21 mouse cellular contexts compared by ENCODE assay signal in genomic region chr5:52230466-52230865, GRCm38 (mm10). TPM values are rescaled to one million over a fixed set of nuclear protein-coding genes. Genes with fewer than 3 reads are reported as not detected.
A peak's percentile ranks its signal among the peaks of the same experiment; 100 is the strongest.
DNase-seq lines count a peak whose midpoint lies in the region; ATAC-seq lines count a peak whose summit lies in the region.
"Had no signal": no experiment of that assay in that cellular context is flagged by ENCODE, and none has a peak within 500 bp of the region (broad histone marks: within the 10 kb centered on the region; RNA-seq: fewer than 3 reads in every experiment).

No protein-coding gene starts in this region.

- H3K36me3 ChIP-seq in kidney, embryonic 16.5 days (ENCODE audit: insufficient read depth, low read length), result no peaks in the 10 kb centered on the region
- H3K36me3 ChIP-seq: embryonic facial prominence, embryonic 10.5 days; embryonic facial prominence, embryonic 12.5 days; forebrain, embryonic 15.5 days had no signal

- no peak overlapping the region for H3K4me2 ChIP-seq in kidney, embryonic 16.5 days (replicated peaks; ENCODE audit: low read depth, low read length)
- H3K4me2 ChIP-seq: embryonic facial prominence, embryonic 12.5 days; forebrain, embryonic 13.5 days; forebrain, embryonic 15.5 days had no signal

- H3K9ac ChIP-seq in kidney, embryonic 16.5 days (replicated peaks; ENCODE audit: low read length), result no peak overlapping the region
- H3K9ac ChIP-seq: embryonic facial prominence, embryonic 12.5 days; forebrain, embryonic 13.5 days; forebrain, embryonic 15.5 days; forebrain, postnatal 0 days had no signal

- 77% methylated on average over 7 of the region's 7 CpGs for WGBS in kidney, embryonic 16.5 days

- no peaks in the 10 kb centered on the region; the same call in 1 of the 2 replicates for H3K4me1 ChIP-seq in kidney, embryonic 16.5 days (ENCODE audit: insufficient read depth, low read length)
- H3K4me1 ChIP-seq: embryonic facial prominence, embryonic 10.5 days; forebrain, embryonic 13.5 days; forebrain, embryonic 15.5 days had no signal

- no peaks in the 10 kb centered on the region for H3K9me3 ChIP-seq in kidney, embryonic 16.5 days (ENCODE audit: low read length)
- H3K9me3 ChIP-seq: embryonic facial prominence, embryonic 10.5 days; embryonic facial prominence, embryonic 12.5 days; forebrain, embryonic 15.5 days had no signal

- intact Hi-C loops in heart, postnatal 25 days (cut with DNase I), result no loop called here

- peak; percentile 74 for DNase-seq in heart, adult 11 months
- DNase-seq in heart, postnatal 25 days (ENCODE audit: low spot score), result no peak
- DNase-seq in 3134 (ENCODE audit: extremely low read depth, insufficient read length, low spot score) (peak; percentile 29), 3T3-L1 (ENCODE audit: low read depth, low spot score) (peak; percentile 16)
- DNase-seq in brain, adult 2 months (ENCODE audit: low read depth, low spot score), result peak; percentile 36
- DNase-seq in cerebellum, adult 11-12 months, result no peak
- DNase-seq: adrenal gland, adult 8-10 months; adrenal gland, postnatal 14 days; adrenal gland, postnatal 36 days; cerebellum, adult 11 months; cerebellum, adult 2 months; cerebellum, adult 9-10 months; cerebellum, postnatal 10 days; cerebellum, postnatal 25 days; forebrain, postnatal 0 days had no signal

- H3K27ac ChIP-seq in kidney, embryonic 16.5 days (ENCODE audit: low read length), result no peak overlapping the region
- H3K27ac ChIP-seq: embryonic facial prominence, embryonic 10.5 days; embryonic facial prominence, embryonic 12.5 days; forebrain, embryonic 13.5 days; forebrain, embryonic 15.5 days had no signal

- no peak overlapping the region for H3K4me3 ChIP-seq in kidney, embryonic 16.5 days (ENCODE audit: low read length)
- H3K4me3 ChIP-seq: embryonic facial prominence, embryonic 10.5 days; embryonic facial prominence, embryonic 12.5 days; forebrain, embryonic 13.5 days; forebrain, embryonic 15.5 days had no signal

- no peak for ATAC-seq in kidney, embryonic 16.5 days (ENCODE audit: low FRiP score, low TSS enrichment)
- ATAC-seq: activated CD4-positive, CD25-positive, alpha-beta regulatory T cell, adult 4 months; forebrain, embryonic 13.5 days; forebrain, embryonic 15.5 days; forebrain, postnatal 0 days had no signal

- no peaks in the 10 kb centered on the region for H3K27me3 ChIP-seq in kidney, embryonic 16.5 days (ENCODE audit: insufficient read depth, low read length)
- H3K27me3 ChIP-seq: embryonic facial prominence, embryonic 12.5 days; forebrain, embryonic 13.5 days; forebrain, embryonic 15.5 days had no signal

RNA-seq across cellular contexts. Expression of gene Dhx15, which starts 40.2 kb away (rescaled TPM):
- 10 to 100 TPM; 49.8 to 58.4 TPM for total RNA-seq in heart, postnatal 25 days (2021)
- 187 and 189 TPM in 2 replicates for polyA plus RNA-seq in kidney, embryonic 16.5 days (2015; fragmentation: Nextera tagmentation; extraction: Ambion mirVana)

Comparison
In these comparisons a context has a peak if more than half of its experiments do, and no peak if none do; other contexts are left out.
1. DNase-seq: peak in heart, adult 11 months (single experiment), 3134 (single experiment), 3T3-L1 (single experiment) and brain, adult 2 months (single experiment); none in heart, postnatal 25 days (single experiment) and cerebellum, adult 11-12 months (single experiment).